Mouse (Mus musculus) liver, embryonic 16.5 days (tissue): Measurements from ENCODE around the gene Ddx5. TPM values are rescaled to one million over a fixed set of nuclear protein-coding genes. Genes with fewer than 3 reads are reported as not detected.
A peak's percentile ranks its signal among the peaks of the same experiment; 100 is the strongest.
"Not testable (repeated sequence)": the region's sequence is repeated elsewhere in the genome, so short reads cannot be mapped to it uniquely, and the experiment has no call there.

Experiments
- ATAC-seq: fragments of 200-750 bp; cut with Nextera tagmentation; 2 replicates; pipeline ENCODE4 v1.8.0; 2017; ENCODE audit warnings: low read depth, mild to moderate bottlenecking, moderate number of reproducible peaks, moderate library complexity
- H3K27ac ChIP-seq: fragments of 300-500 bp; sonication (generic); 2 replicates; pipeline ENCODE4 v1.5.1; 2014; ENCODE audit warnings: mild to moderate bottlenecking, low read length
- H3K27me3 ChIP-seq: fragments of 300-500 bp; sonication (generic); 2 replicates; pipeline ENCODE4 v1.6.1; 2014; ENCODE audit warnings: low read depth, low read length, mixed read lengths; ENCODE audit not compliant: control insufficient read depth, insufficient read depth
- H3K36me3 ChIP-seq: fragments of 300-500 bp; sonication (generic); 2 replicates; pipeline ENCODE4 v1.6.1; 2014; ENCODE audit warnings: mild to moderate bottlenecking; ENCODE audit not compliant: control insufficient read depth, insufficient read depth
- H3K4me1 ChIP-seq: fragments of 300-500 bp; sonication (generic); 2 replicates; pipeline ENCODE4 v1.6.1; 2014; ENCODE audit warnings: low read depth, low read length, mixed read lengths; ENCODE audit not compliant: control insufficient read depth
- H3K4me2 ChIP-seq: fragments of 300-500 bp; sonication (generic); 2 replicates; pipeline ENCODE4 v1.6.1; 2014; ENCODE audit warnings: low read depth, low read length, mixed read lengths
- H3K4me3 ChIP-seq: fragments of 300-500 bp; sonication (generic); 2 replicates; pipeline ENCODE4 v1.5.1; 2014; ENCODE audit warnings: low read depth, mild to moderate bottlenecking, low read length
- H3K9ac ChIP-seq: fragments of 300-500 bp; sonication (generic); 2 replicates; pipeline ENCODE4 v1.6.1; 2014; ENCODE audit warnings: low read depth, low read length
- H3K9me3 ChIP-seq: fragments of 300-500 bp; sonication (generic); replicated peaks from 2 replicates; pipeline ENCODE4 v1.6.1; 2016; ENCODE audit warnings: low read length; ENCODE audit not compliant: control insufficient read depth
- WGBS: fragments of 180-500 bp; shearing (Covaris S2); extraction: QIAGEN DNeasy Blood & Tissue Kit; methylation state at CpG from one replicate; pipeline ENCODE4 v1.1.7; 2014; ENCODE audit not compliant: insufficient replicate concordance; 5-methylcytosine and 5-hydroxymethylcytosine counted together
- polyA plus RNA-seq: library from polyadenylated mRNA; unstranded; fragments of >200 nt; fragmentation: Nextera tagmentation; extraction: Ambion mirVana; gene quantifications from 2 replicates; pipeline ENCODE4 v1.2.1, GENCODE M21; 2015

The Ddx5 gene
- polyA plus RNA-seq, 1 experiment from 2014 or later: 118 TPM

GRCm38 (mm10) chr11:106759028-106759427 is 30.0 kb downstream of the Ddx5 start:
- no peaks in the 10 kb centered on the region; the same call in none of the 2 replicates for H3K4me1 ChIP-seq
- no peak overlapping the region for H3K4me2 ChIP-seq

GRCm38 (mm10) chr11:106755583-106755982 is 33.4 kb downstream of the Ddx5 start:
- Histone ChIP-seq H3K27me3 (peaks cover 2% of the 10 kb centered on the region; the same call in 1 of the 2 replicates), H3K4me3 (no peak overlapping the region), H3K4me1 (no peaks in the 10 kb centered on the region; the same call in 1 of the 2 replicates), H3K27ac (no peak overlapping the region), H3K9me3 (no peaks in the 10 kb centered on the region), H3K9ac (no peak overlapping the region), H3K4me2 (no peak overlapping the region), H3K36me3 (no peaks in the 10 kb centered on the region; the same call in 1 of the 2 replicates)
- 47% methylated on average over 5 of the region's 5 CpGs for WGBS
- ATAC-seq: no peak

More at GRCm38 (mm10) chr11:106759028-106759427, 30.0 kb downstream of the Ddx5 start:
- no peaks in the 10 kb centered on the region for H3K9me3 ChIP-seq
- H3K36me3 ChIP-seq: no peaks in the 10 kb centered on the region; the same call in 1 of the 2 replicates
- 52% methylated on average over 3 of the region's 3 CpGs for WGBS
- H3K9ac ChIP-seq: no peak overlapping the region
- no peaks in the 10 kb centered on the region for H3K27me3 ChIP-seq
- no peak for ATAC-seq
- 0 out of 2 replicates have a peak overlapping the region, but pooled peaks have one; percentile 0 for H3K27ac ChIP-seq
- no peak overlapping the region for H3K4me3 ChIP-seq

GRCm38 (mm10) chr11:106753314-106753713 is 35.7 kb downstream of the Ddx5 start:
- no peak overlapping the region for H3K4me3 ChIP-seq
- H3K4me1 ChIP-seq: no peaks in the 10 kb centered on the region; the same call in 1 of the 2 replicates
- no peak overlapping the region for H3K4me2 ChIP-seq
- no peaks in the 10 kb centered on the region for H3K9me3 ChIP-seq
- H3K27ac ChIP-seq: no peak overlapping the region
- ATAC-seq: no peak
- H3K27me3 ChIP-seq: peaks cover 2% of the 10 kb centered on the region; the same call in 1 of the 2 replicates
- no peaks in the 10 kb centered on the region; the same call in 1 of the 2 replicates for H3K36me3 ChIP-seq
- H3K9ac ChIP-seq: no peak overlapping the region
- WGBS: 51% methylated on average over 6 of the region's 6 CpGs

- H3K4me1 ChIP-seq: no peaks in the 10 kb centered on the region; the same call in 1 of the 2 replicates
- peaks cover 2% of the 10 kb centered on the region; the same call in 1 of the 2 replicates for H3K27me3 ChIP-seq
- no peaks in the 10 kb centered on the region for H3K9me3 ChIP-seq
- ATAC-seq: peak; percentile 30; the same call in 1 of the 2 replicates
- H3K36me3 ChIP-seq: no peaks in the 10 kb centered on the region; the same call in 1 of the 2 replicates
- WGBS: 21% methylated on average over 7 of the region's 7 CpGs
- H3K27ac ChIP-seq: peak overlapping the region; percentile 55
- H3K9ac ChIP-seq: no peak overlapping the region
- H3K4me3 ChIP-seq: peak overlapping the region; percentile 25
- H3K4me2 ChIP-seq: peak overlapping the region; percentile 10; the same call in 1 of the 2 replicates
Observed at GRCm38 (mm10) chr11:106752103-106752502, 36.9 kb downstream of the Ddx5 start.

GRCm38 (mm10) chr11:106751039-106752018 is 37.7 kb downstream of the Ddx5 start, which contains the start of gene Milr1:
Milr1 (plus strand) TSS chr11:106751226.
- Histone ChIP-seq H3K9ac (no peak within 1 kb of the TSS), H3K9me3 (no peaks in the 10 kb centered on the region), H3K27ac (peak within 1 kb of the TSS; percentile 55), H3K27me3 (peaks cover 2% of the 10 kb centered on the region; the same call in 1 of the 2 replicates), H3K36me3 (no peaks in the 10 kb centered on the region; the same call in 1 of the 2 replicates), H3K4me1 (no peaks in the 10 kb centered on the region; the same call in 1 of the 2 replicates), H3K4me2 (peak within 1 kb of the TSS; percentile 27; the same call in 1 of the 2 replicates), H3K4me3 (peak within 1 kb of the TSS; percentile 25)
- 20% methylated on average over 17 of the region's 17 CpGs for WGBS
- 0 out of 2 replicates have a peak, but pooled peaks have one; percentile 21 for ATAC-seq

- WGBS: 42% methylated on average over 13 of the region's 13 CpGs
- peaks cover 2% of the 10 kb centered on the region; the same call in 1 of the 2 replicates for H3K27me3 ChIP-seq
- peak within 1 kb of the TSS; percentile 21 for H3K4me3 ChIP-seq
- no peak within 1 kb of the TSS for H3K9ac ChIP-seq
- no peaks in the 10 kb centered on the region for H3K9me3 ChIP-seq
- no peak for ATAC-seq
- H3K4me2 ChIP-seq: peak within 1 kb of the TSS; percentile 27; the same call in 1 of the 2 replicates
- H3K36me3 ChIP-seq: no peaks in the 10 kb centered on the region; the same call in 1 of the 2 replicates
- no peaks in the 10 kb centered on the region; the same call in 1 of the 2 replicates for H3K4me1 ChIP-seq
- peak within 1 kb of the TSS; percentile 39 for H3K27ac ChIP-seq
Observed at GRCm38 (mm10) chr11:106750121-106750751, 38.7 kb downstream of the Ddx5 start, which contains the start of gene Pecam1. Pecam1 (minus strand) TSS chr11:106750628.

GRCm38 (mm10) chr11:106749557-106750120 is 39.3 kb downstream of the Ddx5 start:
- WGBS: 70% methylated on average over 7 of the region's 7 CpGs
- not testable (repeated sequence) for H3K27me3 ChIP-seq, H3K9me3 ChIP-seq, H3K4me2 ChIP-seq, H3K27ac ChIP-seq, H3K4me3 ChIP-seq, H3K9ac ChIP-seq, H3K36me3 ChIP-seq, H3K4me1 ChIP-seq, ATAC-seq

GRCm38 (mm10) chr11:106744949-106745348 is 44.0 kb downstream of the Ddx5 start:
- no peak for ATAC-seq
- no peak overlapping the region for H3K4me3 ChIP-seq
- H3K27me3 ChIP-seq: no peaks in the 10 kb centered on the region
- WGBS: 73% methylated on average over 5 of the region's 5 CpGs
- no peak overlapping the region for H3K27ac ChIP-seq
- H3K9ac ChIP-seq: no peak overlapping the region
- H3K4me1 ChIP-seq: no peaks in the 10 kb centered on the region; the same call in 1 of the 2 replicates
- H3K36me3 ChIP-seq: no peaks in the 10 kb centered on the region
- no peak overlapping the region for H3K4me2 ChIP-seq
- no peaks in the 10 kb centered on the region for H3K9me3 ChIP-seq
